Mouse (Mus musculus): ENCODE results near the gene Phkg1. TPM values are rescaled to one million over a fixed set of nuclear protein-coding genes. Genes with fewer than 3 reads are reported as not detected.

Phkg1 gene
- polyA plus RNA-seq, 1 experiment from 2014 or later: 0.08 TPM

- TF ChIP-seq CTCF (IDR thresholded peaks at IDR 0.05; ENCODE audit: low read depth): peak; percentile 74
- TF ChIP-seq EP300 (optimal IDR thresholded peaks at IDR 0.05): no peak
- no peaks in the 10 kb centered on the region for H3K27me3 ChIP-seq (ENCODE audit: control insufficient read depth, insufficient read depth, low read length)
- no peak overlapping the region for H3K27ac ChIP-seq (replicated peaks)
- H3K36me3 ChIP-seq (ENCODE audit: control insufficient read depth, insufficient read depth, low read length): no peaks in the 10 kb centered on the region
- ATAC-seq (ENCODE audit: low FRiP score, low TSS enrichment) (0 out of 2 replicates have a peak, but pooled peaks have one; percentile 28), DNase-seq (ENCODE audit: low spot score) (peak; percentile 37)
- no peaks in the 10 kb centered on the region for H3K9me3 ChIP-seq (ENCODE audit: control insufficient read depth, low read length)
- H3K4me1 ChIP-seq (replicated peaks; ENCODE audit: control insufficient read depth, insufficient read depth): 0 out of 2 replicates have a peak, but pooled peaks cover under 1% of the 10 kb centered on the region
- WGBS: 18% methylated on average over 2 of the region's 2 CpGs
- H3K4me2 ChIP-seq (replicated peaks; ENCODE audit: low read depth): no peak overlapping the region
- H3K4me3 ChIP-seq (ENCODE audit: low read depth, low read length): no peak overlapping the region
- H3K9ac ChIP-seq (ENCODE audit: low read length): no peak overlapping the region
These were observed 15.7 kb upstream of the Phkg1 start for GRCm38 (mm10) chr5:129914024-129914423.

- H3K4me2 ChIP-seq (replicated peaks; ENCODE audit: low read depth): no peak overlapping the region
- WGBS: 75% methylated on average over 7 of the region's 7 CpGs
These were observed 11.2 kb upstream of the Phkg1 start for GRCm38 (mm10) chr5:129909591-129909990.

DNA sequence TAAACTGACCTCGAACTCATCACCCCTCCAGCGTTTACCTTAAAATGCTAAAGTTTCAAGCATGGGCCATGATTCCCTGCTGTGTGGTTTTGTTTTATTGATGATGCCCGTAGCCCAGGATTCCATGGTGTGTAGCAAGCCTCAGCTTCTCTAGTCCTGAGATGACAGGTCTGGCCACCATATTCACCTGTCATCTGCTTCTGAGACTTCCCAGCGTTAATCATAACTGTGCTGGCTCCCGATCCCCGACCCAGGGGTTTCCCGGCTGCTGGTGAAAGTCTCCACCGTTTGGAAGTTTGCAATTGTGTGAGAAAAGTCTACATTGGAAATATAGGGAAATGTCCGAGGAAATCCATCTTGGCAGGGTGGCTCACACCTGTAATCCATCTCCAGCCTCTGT, 10.8 kb upstream of the Phkg1 start:
- Histone ChIP-seq H3K4me3 (ENCODE audit: low read depth, low read length) (peak overlapping the region; percentile 58), H3K4me2 (replicated peaks; ENCODE audit: low read depth) (peak overlapping the region; percentile 95), H3K4me1 (replicated peaks; ENCODE audit: control insufficient read depth, insufficient read depth) (0 out of 2 replicates have a peak, but pooled peaks cover 2% of the 10 kb centered on the region), H3K9me3 (ENCODE audit: control insufficient read depth, low read length) (no peaks in the 10 kb centered on the region), H3K27me3 (ENCODE audit: control insufficient read depth, insufficient read depth, low read length) (no peaks in the 10 kb centered on the region), H3K36me3 (ENCODE audit: control insufficient read depth, insufficient read depth, low read length) (no peaks in the 10 kb centered on the region), H3K9ac (ENCODE audit: low read length) (peak overlapping the region; percentile 74), H3K27ac (replicated peaks) (no peak overlapping the region)
- TF ChIP-seq CTCF (IDR thresholded peaks at IDR 0.05; ENCODE audit: low read depth): no peak
- TF ChIP-seq EP300 (optimal IDR thresholded peaks at IDR 0.05): no peak
- WGBS: 63% methylated on average over 9 of the region's 9 CpGs
- ATAC-seq (ENCODE audit: low FRiP score, low TSS enrichment) (no peak), DNase-seq (ENCODE audit: low spot score) (no peak)

More at GRCm38 (mm10) chr5:129909591-129909990, 11.2 kb upstream of the Phkg1 start:
- H3K4me3 ChIP-seq (ENCODE audit: low read depth, low read length): no peak overlapping the region
- no peak for DNase-seq (ENCODE audit: low spot score)
- no peaks in the 10 kb centered on the region for H3K9me3 ChIP-seq (ENCODE audit: control insufficient read depth, low read length)
- no peaks in the 10 kb centered on the region for H3K36me3 ChIP-seq (ENCODE audit: control insufficient read depth, insufficient read depth, low read length)
- no peaks in the 10 kb centered on the region for H3K27me3 ChIP-seq (ENCODE audit: control insufficient read depth, insufficient read depth, low read length)
- no peak overlapping the region for H3K27ac ChIP-seq (replicated peaks)
- no peak for TF ChIP-seq EP300 (optimal IDR thresholded peaks at IDR 0.05)
- TF ChIP-seq CTCF (IDR thresholded peaks at IDR 0.05; ENCODE audit: low read depth): no peak
- 0 out of 2 replicates have a peak, but pooled peaks cover 2% of the 10 kb centered on the region for H3K4me1 ChIP-seq (replicated peaks; ENCODE audit: control insufficient read depth, insufficient read depth)
- no peak overlapping the region for H3K9ac ChIP-seq (ENCODE audit: low read length)
- no peak for ATAC-seq (ENCODE audit: low FRiP score, low TSS enrichment)

DNA sequence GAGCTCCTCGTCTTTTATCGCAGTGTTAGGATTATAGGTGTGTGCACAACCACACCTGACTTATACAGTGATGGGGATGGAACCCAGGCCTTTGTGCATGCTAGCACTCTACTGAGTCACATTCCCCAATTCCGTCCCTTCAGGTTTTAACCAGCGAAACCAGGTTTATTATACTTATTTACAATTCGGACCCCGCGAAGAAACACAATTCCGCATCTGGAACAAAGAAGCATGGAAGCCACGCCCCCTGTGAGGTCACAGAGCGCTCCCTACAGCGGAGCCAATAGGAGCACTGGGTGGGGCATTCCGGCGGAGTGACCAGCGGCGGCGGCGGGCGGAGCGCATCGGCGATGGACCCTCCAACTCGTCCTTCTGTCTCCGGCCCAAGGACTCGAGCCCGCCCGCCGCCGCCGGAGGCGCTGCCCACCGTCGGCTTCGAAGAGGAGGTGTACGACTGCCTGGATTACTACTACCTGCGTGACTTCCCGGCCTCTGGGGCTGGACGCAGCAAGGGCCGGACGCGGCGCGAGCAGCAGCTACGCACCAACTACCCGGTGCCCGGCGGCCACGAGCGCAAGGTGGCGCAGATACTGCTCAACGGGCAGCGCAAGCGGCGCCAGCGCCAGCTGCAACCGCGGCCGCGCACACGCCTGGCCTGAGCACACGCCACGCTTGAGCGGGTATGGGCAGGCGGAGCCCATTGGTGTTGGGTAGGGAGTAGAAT, 10.1 kb upstream of the Phkg1 start, which contains the start of gene Nupr1l:
Nupr1l (plus strand) TSS at position 299 of the 724 bp plus-strand sequence.
- no peaks in the 10 kb centered on the region for H3K9me3 ChIP-seq (ENCODE audit: control insufficient read depth, low read length)
- no peaks in the 10 kb centered on the region for H3K36me3 ChIP-seq (ENCODE audit: control insufficient read depth, insufficient read depth, low read length)
- no peaks in the 10 kb centered on the region for H3K27me3 ChIP-seq (ENCODE audit: control insufficient read depth, insufficient read depth, low read length)
- under 1% methylated on average over 62 of the region's 63 CpGs for WGBS
- peak within 1 kb of the TSS; percentile 58 for H3K4me3 ChIP-seq (ENCODE audit: low read depth, low read length)
- peak; percentile 93 for DNase-seq (ENCODE audit: low spot score)
- no peak for TF ChIP-seq EP300 (optimal IDR thresholded peaks at IDR 0.05)
- TF ChIP-seq CTCF (IDR thresholded peaks at IDR 0.05; ENCODE audit: low read depth): peak; percentile 61
- 0 out of 2 replicates have a peak, but pooled peaks cover 2% of the 10 kb centered on the region for H3K4me1 ChIP-seq (replicated peaks; ENCODE audit: control insufficient read depth, insufficient read depth)
- H3K4me2 ChIP-seq (replicated peaks; ENCODE audit: low read depth): peak within 1 kb of the TSS; percentile 95
- H3K27ac ChIP-seq (replicated peaks): peak within 1 kb of the TSS; percentile 85
- peak; percentile 97 for ATAC-seq (ENCODE audit: low FRiP score, low TSS enrichment)
- H3K9ac ChIP-seq (ENCODE audit: low read length): peak within 1 kb of the TSS; percentile 74

DNA sequence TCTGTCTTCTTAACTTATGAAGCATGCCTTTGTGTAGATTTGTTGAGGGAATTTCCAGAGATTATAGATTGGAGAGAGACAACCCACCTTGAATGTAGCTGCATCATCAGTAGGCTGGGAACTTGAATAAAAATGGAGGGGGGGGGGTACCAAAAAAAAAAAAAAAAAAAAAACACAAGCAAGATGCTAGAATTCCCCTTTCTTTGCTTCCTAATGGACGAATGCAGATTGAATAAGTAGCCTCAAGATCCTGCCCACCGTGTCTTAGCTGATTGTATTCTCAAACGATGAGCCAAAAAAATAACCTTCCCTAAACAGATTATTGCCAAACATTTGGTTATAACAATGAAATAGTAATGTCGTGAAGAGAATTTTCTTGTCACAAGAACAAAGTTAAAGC, 9.4 kb upstream of the Phkg1 start:
- Histone ChIP-seq H3K4me2 (replicated peaks; ENCODE audit: low read depth) (peak overlapping the region; percentile 95), H3K9ac (ENCODE audit: low read length) (no peak overlapping the region), H3K27ac (replicated peaks) (no peak overlapping the region), H3K9me3 (ENCODE audit: control insufficient read depth, low read length) (no peaks in the 10 kb centered on the region), H3K4me3 (ENCODE audit: low read depth, low read length) (peak overlapping the region; percentile 58), H3K27me3 (ENCODE audit: control insufficient read depth, insufficient read depth, low read length) (no peaks in the 10 kb centered on the region), H3K36me3 (ENCODE audit: control insufficient read depth, insufficient read depth, low read length) (no peaks in the 10 kb centered on the region), H3K4me1 (replicated peaks; ENCODE audit: control insufficient read depth, insufficient read depth) (0 out of 2 replicates have a peak, but pooled peaks cover 2% of the 10 kb centered on the region)
- WGBS: 25% methylated on average over 4 of the region's 4 CpGs
- DNase-seq (ENCODE audit: low spot score) (no peak), ATAC-seq (ENCODE audit: low FRiP score, low TSS enrichment) (no peak)
- no peak for TF ChIP-seq EP300 (optimal IDR thresholded peaks at IDR 0.05)
- no peak for TF ChIP-seq CTCF (IDR thresholded peaks at IDR 0.05; ENCODE audit: low read depth)

All from stomach, postnatal 0 days (tissue).